Mouse (Mus musculus): Measurements from ENCODE around the gene Tspear.
"Not testable (repeated sequence)": the region's sequence is repeated elsewhere in the genome, so short reads cannot be mapped to it uniquely, and the experiment has no call there.

The Tspear gene

DNA sequence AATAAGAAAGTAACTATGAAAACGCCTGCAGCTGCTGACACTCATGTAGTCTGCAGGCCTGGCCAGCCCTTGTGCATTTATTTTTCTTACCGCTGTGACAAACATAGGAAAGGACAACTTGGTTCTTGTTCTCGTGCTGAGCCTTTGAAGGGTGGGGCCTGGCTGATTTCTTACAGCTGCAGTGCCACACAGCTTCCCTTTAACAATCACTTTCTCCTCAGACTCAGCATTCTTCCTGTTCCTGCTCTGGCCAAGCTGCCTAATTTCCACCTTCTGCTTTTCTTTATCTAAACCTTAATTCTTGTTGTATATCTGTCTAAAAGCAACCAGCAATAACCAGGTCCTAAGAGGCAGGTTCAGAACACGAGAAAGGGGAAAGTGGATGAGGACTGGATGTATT is 27.4 kb downstream of the Tspear start:
- DNase-seq (ENCODE audit: low spot score): no peak

GRCm38 (mm10) chr10:77715507-77715906 is 29.1 kb downstream of the Tspear start, which contains the start of gene Gm10142:
TSS of gene Gm10142 (plus strand) at chr10:77715807.
- no peak for DNase-seq (ENCODE audit: low spot score)

DNA sequence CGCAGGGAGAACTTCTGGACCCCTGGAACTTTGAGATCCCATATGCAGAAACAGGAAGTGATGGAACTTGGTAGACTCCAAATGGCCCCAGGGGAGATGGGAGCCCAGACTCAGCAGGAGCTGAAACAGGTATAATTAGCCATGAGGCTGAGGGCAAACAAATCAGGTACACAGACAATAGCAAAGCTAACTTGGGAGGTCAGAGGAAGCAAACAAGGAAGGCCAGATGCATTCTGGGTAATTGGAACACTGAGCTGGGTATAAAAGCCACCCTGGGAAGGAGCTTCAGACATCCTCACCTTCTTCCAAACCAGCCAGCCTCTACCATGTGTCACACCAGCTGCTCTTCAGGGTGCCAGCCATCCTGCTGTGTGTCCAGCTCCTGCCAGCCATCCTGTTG is 33.9 kb downstream of the Tspear start, which contains the start of gene Krtap12-1:
Gene Krtap12-1 (plus strand): TSS at position 301 of the 400 bp plus-strand sequence.
- DNase-seq (ENCODE audit: low spot score): not testable (repeated sequence)

DNA sequence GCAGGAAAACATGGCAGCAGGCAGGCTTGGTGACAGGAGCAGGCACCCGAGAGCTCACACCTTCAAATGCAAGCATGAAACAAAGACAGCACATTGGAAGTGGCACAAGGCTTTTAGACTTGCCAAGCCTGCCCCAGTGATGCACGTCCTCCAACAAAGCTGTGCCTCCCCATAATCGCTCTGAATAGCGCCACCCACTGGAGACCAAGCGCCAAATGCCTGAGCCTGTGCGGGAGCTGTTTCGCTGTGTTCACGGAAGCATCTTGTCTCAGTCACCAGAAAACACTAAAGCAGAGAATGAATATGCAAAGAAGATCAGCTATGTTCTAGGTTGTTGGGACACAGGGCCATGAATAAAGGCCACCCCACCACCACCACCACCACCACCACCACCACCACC is 38.5 kb downstream of the Tspear start:
- DNase-seq (ENCODE audit: low spot score): no peak

GRCm38 (mm10) chr10:77726186-77726585 is 39.8 kb downstream of the Tspear start, which contains the start of gene Gm10100:
TSS of gene Gm10100 (plus strand) at chr10:77726486.
- no peak for DNase-seq (ENCODE audit: low spot score)

- peak; percentile 13 for DNase-seq (ENCODE audit: low spot score)
Measured at GRCm38 (mm10) chr10:77728280-77728679, 41.9 kb downstream of the Tspear start.

DNA sequence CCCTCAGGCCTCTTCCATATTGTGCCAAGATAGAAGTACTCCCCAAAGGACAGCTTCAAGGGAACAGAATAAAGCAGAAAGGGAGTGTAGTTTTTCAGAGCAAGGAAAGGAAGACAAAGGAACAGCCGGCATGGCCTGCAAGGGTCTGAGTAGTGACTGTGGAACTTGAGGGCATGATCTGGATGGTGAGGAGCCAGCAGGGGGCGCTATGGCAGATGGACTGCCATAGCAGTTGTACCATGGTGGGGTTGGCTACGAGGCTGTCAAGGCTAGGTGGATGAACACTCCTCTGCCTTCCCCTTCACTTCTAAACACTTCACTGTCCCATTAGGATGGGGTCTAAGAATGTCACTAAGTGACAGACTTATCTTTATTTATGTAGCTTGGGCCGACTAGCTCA is 42.9 kb downstream of the Tspear start:
- DNase-seq (ENCODE audit: low spot score): peak; percentile 43

GRCm38 (mm10) chr10:77735928-77736327 is 49.6 kb downstream of the Tspear start:
- no peak for DNase-seq (ENCODE audit: low spot score)

DNA sequence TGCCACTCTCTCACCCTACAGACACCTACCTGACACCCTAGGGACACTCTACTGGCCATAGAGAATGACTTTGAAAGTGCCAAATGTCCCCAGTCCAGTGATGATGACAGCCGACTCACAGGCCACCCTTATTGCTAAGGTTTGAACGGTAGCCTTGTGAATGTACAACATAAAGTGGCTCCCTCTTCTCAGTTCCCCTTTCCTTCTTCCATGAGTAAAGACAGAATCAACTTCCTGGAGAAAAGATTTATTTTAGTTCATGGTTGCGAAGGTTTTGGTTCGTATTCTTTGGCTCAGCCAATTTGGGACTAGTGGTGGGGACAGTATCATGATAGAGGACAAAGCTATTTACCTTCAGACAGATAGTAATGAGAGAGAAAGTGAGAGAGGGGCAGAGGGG is 52.6 kb downstream of the Tspear start:
- no peak for DNase-seq (ENCODE audit: low spot score)

- DNase-seq (ENCODE audit: low spot score): not testable (repeated sequence)
Measured at GRCm38 (mm10) chr10:77741924-77742688, 55.7 kb downstream of the Tspear start, which contains the start of gene Gm18596. TSS of gene Gm18596 (minus strand) at chr10:77742638.

- not testable (repeated sequence) for DNase-seq (ENCODE audit: low spot score)
Measured at GRCm38 (mm10) chr10:77750686-77751085, 64.3 kb downstream of the Tspear start.

- DNase-seq (ENCODE audit: low spot score): not testable (repeated sequence)
Measured at GRCm38 (mm10) chr10:77751254-77751653, 64.9 kb downstream of the Tspear start, which contains the start of gene Gm9736. TSS of gene Gm9736 (minus strand) at chr10:77751354.

GRCm38 (mm10) chr10:77752312-77752711 is 65.9 kb downstream of the Tspear start:
- DNase-seq (ENCODE audit: low spot score): not testable (repeated sequence)

DNA sequence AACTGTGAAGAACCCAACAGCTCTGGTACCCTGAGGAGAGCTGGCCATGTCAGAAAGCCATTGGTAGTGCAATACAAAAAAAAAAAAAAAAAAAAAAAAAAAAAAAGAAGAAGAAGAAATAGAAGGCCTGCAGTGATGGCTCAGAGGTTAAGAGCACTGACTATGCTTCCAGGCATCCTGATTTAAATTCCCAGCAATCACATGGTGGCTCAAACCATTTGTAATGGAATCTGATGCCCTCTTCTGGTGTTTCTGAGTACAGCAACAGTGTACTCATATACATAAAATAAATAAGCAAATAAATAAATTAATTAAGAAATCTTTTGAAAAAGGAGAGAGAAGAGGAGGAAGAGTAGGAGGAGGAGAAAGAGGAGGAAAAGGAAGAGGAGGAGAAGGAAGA is 67.1 kb downstream of the Tspear start:
- no peak for DNase-seq (ENCODE audit: low spot score)

GRCm38 (mm10) chr10:77759582-77759981 is 73.2 kb downstream of the Tspear start, which contains the start of gene Gm3233:
TSS of gene Gm3233 (minus strand) at chr10:77759682.
- DNase-seq (ENCODE audit: low spot score): not testable (repeated sequence)

DNA sequence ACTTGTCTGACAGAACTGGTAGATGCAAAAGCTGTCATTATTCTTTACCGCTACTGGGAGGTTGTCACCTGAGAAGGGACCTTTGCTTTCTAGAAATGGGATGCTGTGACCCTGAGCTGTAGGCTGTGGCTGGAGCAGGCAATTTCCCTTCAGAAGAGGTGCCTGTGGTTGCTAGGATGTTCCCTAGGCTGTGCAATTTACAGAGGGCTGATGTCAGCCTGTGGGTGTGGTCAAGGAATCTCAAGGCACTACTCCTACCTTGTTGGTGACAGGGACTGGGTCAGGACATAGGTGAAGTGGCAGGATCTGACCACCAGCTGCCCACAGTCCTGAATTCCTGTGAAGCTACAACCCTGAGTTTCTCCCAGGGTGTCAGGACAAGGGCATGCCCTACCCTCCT is 83.4 kb downstream of the Tspear start:
- DNase-seq (ENCODE audit: low spot score): no peak

DNA sequence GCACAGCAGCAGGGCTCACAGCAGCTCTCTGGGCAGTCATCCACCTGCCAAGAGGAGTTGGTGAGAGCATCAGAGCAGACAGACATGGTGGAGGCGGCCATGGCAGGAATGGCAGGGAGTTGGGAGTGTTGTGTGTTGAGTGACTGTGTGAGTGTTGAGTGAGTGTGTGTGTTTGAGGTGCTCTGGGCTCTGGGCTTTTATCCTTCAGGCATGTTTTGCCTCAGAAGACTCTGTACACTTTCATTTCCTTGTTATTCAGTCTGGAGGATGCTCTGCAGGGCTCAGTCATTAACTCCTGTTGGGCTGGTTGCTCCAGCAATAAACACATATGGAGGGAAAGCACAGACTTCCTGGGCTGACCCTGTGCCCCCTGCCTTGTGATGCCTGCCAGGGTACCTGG is 84.9 kb downstream of the Tspear start, which contains the start of gene Gm3238:
Gene Gm3238 (minus strand): TSS at position 101 of the 400 bp plus-strand sequence.
- not testable (repeated sequence) for DNase-seq (ENCODE audit: low spot score)

GRCm38 (mm10) chr10:77772142-77772541 is 85.8 kb downstream of the Tspear start:
- not testable (repeated sequence) for DNase-seq (ENCODE audit: low spot score)

- DNase-seq (ENCODE audit: low spot score): not testable (repeated sequence)
Measured at GRCm38 (mm10) chr10:77776844-77777243, 90.5 kb downstream of the Tspear start, which contains the start of gene Gm7138. TSS of gene Gm7138 (minus strand) at chr10:77776944.

DNA sequence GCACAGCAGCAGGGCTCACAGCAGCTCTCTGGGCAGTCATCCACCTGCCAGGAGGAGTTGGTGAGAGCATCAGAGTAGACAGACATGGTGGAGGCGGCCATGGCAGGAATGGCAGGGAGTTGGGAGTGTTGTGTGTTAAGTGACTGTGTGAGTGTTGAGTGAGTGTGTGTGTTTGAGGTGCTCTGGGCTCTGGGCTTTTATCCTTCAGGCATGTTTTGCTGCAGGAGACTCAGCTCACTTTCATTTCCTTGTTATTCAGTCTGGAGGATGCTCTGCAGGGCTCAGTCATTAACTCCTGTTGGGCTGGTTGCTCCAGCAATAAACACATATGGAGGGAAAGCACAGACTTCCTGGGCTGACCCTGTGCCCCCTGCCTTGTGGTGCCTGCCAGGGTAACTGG is 96.1 kb downstream of the Tspear start, which contains the start of gene Gm3250:
Gene Gm3250 (minus strand): TSS at position 101 of the 400 bp plus-strand sequence.
- DNase-seq (ENCODE audit: low spot score): not testable (repeated sequence)

- not testable (repeated sequence) for DNase-seq (ENCODE audit: low spot score)
Measured at GRCm38 (mm10) chr10:77783396-77783795, 97.0 kb downstream of the Tspear start.

DNA sequence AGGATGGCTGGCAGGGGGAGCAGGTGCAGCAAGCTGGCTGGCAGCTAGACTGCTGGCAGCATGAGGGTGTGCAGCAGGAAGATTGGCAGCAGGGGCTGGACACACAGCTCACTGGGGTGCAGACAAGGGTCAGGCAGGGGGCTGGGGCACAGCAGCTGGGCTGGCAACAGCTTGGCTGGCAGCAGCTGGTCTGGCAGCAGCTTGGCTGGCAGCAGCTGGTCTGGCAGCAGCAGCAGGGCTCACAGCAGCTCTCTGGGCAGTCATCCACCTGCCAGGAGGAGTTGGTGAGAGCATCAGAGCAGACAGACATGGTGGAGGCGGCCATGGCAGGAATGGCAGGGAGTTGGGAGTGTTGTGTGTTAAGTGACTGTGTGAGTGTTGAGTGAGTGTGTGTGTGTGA is 101.5 kb downstream of the Tspear start, which contains the start of gene Gm7137:
Gene Gm7137 (minus strand): TSS at position 325 of the 400 bp plus-strand sequence.
- DNase-seq (ENCODE audit: low spot score): not testable (repeated sequence)

- no peak for DNase-seq (ENCODE audit: low spot score)
Measured at GRCm38 (mm10) chr10:77788621-77789020, 102.3 kb downstream of the Tspear start.

Measured in retina, embryonic 14.5 days (tissue).